Mouse (Mus musculus) kidney, embryonic 14.5 days (tissue): ENCODE results near the gene Rps27rt. TPM values are rescaled to one million over a fixed set of nuclear protein-coding genes. Genes with fewer than 3 reads are reported as not detected.

Source experiments
- ATAC-seq: fragments of 200-750 bp; cut with Nextera tagmentation; 2 replicates; pipeline ENCODE4 v1.8.0; 2017; ENCODE audit warnings: moderate number of reproducible peaks, mild to moderate bottlenecking, moderate TSS enrichment, moderate library complexity; ENCODE audit not compliant: low FRiP score, low TSS enrichment
- H3K27ac ChIP-seq: fragments of 300-500 bp; sonication (generic); 2 replicates; pipeline ENCODE4 v1.5.1; 2014; ENCODE audit warnings: low read depth, mild to moderate bottlenecking, low read length, moderate library complexity, mixed read lengths
- H3K27me3 ChIP-seq: fragments of 300-500 bp; sonication (generic); 2 replicates; pipeline ENCODE4 v1.6.1; 2014; ENCODE audit warnings: mild to moderate bottlenecking, low read length; ENCODE audit not compliant: control insufficient read depth, insufficient read depth
- H3K36me3 ChIP-seq: fragments of 300-500 bp; sonication (generic); 2 replicates; pipeline ENCODE4 v1.6.1; 2014; ENCODE audit warnings: low read length, mixed read lengths; ENCODE audit not compliant: control insufficient read depth, insufficient read depth
- H3K4me1 ChIP-seq: fragments of 300-500 bp; sonication (generic); 2 replicates; pipeline ENCODE4 v1.6.1; 2014; ENCODE audit warnings: low read length, mixed read lengths; ENCODE audit not compliant: control insufficient read depth, insufficient read depth
- H3K4me2 ChIP-seq: fragments of 300-500 bp; sonication (generic); replicated peaks from 2 replicates; pipeline ENCODE4 v1.6.1; 2014; ENCODE audit warnings: low read depth, mild to moderate bottlenecking, low read length
- H3K4me3 ChIP-seq: fragments of 300-500 bp; sonication (generic); 2 replicates; pipeline ENCODE4 v1.5.1; 2014; ENCODE audit warnings: mild to moderate bottlenecking, low read length
- H3K9ac ChIP-seq: fragments of 300-500 bp; sonication (generic); 2 replicates; pipeline ENCODE4 v1.6.1; 2014; ENCODE audit warnings: low read depth, mild to moderate bottlenecking, low read length, moderate library complexity
- H3K9me3 ChIP-seq: fragments of 300-500 bp; sonication (generic); 2 replicates; pipeline ENCODE4 v1.6.1; 2016; ENCODE audit warnings: low read length; ENCODE audit not compliant: control insufficient read depth
- WGBS: fragments of 180-500 bp; shearing (Covaris S2); extraction: QIAGEN DNeasy Blood & Tissue Kit; methylation state at CpG from one replicate; pipeline ENCODE4 v1.1.7; 2014; 5-methylcytosine and 5-hydroxymethylcytosine counted together
- polyA plus RNA-seq: library from polyadenylated mRNA; unstranded; fragments of >200 nt; fragmentation: Nextera tagmentation; extraction: Ambion mirVana; gene quantifications from 2 replicates; pipeline ENCODE4 v1.2.1, GENCODE M21; 2014

Gene Rps27rt
- polyA plus RNA-seq, 1 experiment from 2014 or later: 479 TPM

DNA sequence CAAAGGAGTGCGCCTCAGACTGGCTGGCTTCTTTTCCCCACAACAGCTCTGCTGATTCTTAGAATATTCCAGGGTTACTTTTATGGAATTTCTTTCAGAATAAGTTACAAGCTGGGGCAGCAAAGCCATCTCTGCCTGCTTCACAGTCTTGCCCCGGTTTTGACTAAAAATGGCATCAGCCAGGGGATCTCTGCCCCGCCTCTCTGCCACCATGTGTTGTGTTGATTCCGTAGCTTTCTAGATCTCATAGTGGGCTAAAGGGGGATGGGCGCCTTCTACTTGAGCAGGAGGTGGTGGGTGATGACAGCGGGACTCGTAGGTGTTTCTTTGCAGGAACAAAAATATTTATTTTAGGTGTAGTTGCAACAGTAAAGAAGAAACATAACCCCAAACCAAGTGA lies 25.7 kb upstream of the Rps27rt start:
- Histone ChIP-seq H3K9ac (no peak overlapping the region), H3K4me1 (peaks cover 12% of the 10 kb centered on the region; the same call in 1 of the 2 replicates), H3K4me2 (no peak overlapping the region), H3K4me3 (no peak overlapping the region), H3K27ac (0 out of 2 replicates have a peak overlapping the region, but pooled peaks have one; percentile 37), H3K27me3 (no peaks in the 10 kb centered on the region), H3K9me3 (peaks cover 7% of the 10 kb centered on the region), H3K36me3 (no peaks in the 10 kb centered on the region)
- no peak for ATAC-seq
- WGBS: 74% methylated on average over 7 of the region's 7 CpGs

DNA sequence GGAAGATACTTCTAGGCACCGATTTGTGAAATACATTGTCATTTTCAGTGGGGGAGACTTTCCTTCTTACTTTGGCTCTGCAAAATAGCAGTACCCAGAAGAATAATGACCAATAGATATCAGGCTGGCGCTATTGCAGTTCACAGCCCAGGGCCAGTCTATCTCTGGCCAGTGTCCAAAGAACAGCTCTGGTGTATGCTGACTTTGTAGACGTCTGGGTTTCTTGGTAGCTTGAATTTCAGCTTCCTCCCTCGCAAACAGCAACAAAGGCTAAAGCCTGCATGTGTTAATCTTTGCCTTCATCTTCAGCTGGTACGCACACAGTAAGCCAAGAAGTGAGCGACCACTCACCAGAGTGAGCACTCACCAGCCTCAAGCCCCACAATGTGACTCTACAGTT lies 25.2 kb upstream of the Rps27rt start:
- peaks cover 12% of the 10 kb centered on the region; the same call in 1 of the 2 replicates for H3K4me1 ChIP-seq
- H3K9ac ChIP-seq: no peak overlapping the region
- no peak overlapping the region for H3K4me3 ChIP-seq
- 0 out of 2 replicates have a peak overlapping the region, but pooled peaks have one; percentile 37 for H3K27ac ChIP-seq
- H3K4me2 ChIP-seq: no peak overlapping the region
- H3K9me3 ChIP-seq: peaks cover 7% of the 10 kb centered on the region
- no peaks in the 10 kb centered on the region for H3K36me3 ChIP-seq
- H3K27me3 ChIP-seq: no peaks in the 10 kb centered on the region
- no peak for ATAC-seq
- 61% methylated on average over 6 of the region's 6 CpGs for WGBS

DNA sequence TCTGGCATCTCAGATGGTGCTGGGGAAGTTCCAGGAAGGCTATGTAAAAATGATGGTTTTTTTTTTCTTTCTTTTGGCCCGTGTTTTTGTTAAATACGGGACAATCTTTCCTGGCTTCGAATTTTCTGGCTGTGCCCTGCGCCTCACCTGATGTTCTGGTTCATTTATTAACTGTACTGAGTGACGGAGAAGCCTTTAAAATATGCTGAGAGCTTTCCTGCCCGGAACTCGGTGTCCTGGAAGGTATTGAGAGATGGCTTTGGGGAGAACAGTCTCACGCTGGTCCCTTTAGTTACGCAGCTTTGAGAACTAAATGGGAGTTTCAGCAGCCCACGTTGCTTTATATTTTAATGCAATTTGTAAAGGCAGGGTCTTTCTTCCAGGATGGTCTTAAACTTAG lies 22.9 kb upstream of the Rps27rt start:
- ATAC-seq: no peak
- no peaks in the 10 kb centered on the region for H3K36me3 ChIP-seq
- peaks cover 7% of the 10 kb centered on the region for H3K9me3 ChIP-seq
- H3K9ac ChIP-seq: no peak overlapping the region
- no peak overlapping the region for H3K27ac ChIP-seq
- H3K4me3 ChIP-seq: no peak overlapping the region
- no peak overlapping the region for H3K4me2 ChIP-seq
- H3K27me3 ChIP-seq: no peaks in the 10 kb centered on the region
- WGBS: 60% methylated on average over 10 of the region's 10 CpGs
- peaks cover 12% of the 10 kb centered on the region; the same call in 1 of the 2 replicates for H3K4me1 ChIP-seq

DNA sequence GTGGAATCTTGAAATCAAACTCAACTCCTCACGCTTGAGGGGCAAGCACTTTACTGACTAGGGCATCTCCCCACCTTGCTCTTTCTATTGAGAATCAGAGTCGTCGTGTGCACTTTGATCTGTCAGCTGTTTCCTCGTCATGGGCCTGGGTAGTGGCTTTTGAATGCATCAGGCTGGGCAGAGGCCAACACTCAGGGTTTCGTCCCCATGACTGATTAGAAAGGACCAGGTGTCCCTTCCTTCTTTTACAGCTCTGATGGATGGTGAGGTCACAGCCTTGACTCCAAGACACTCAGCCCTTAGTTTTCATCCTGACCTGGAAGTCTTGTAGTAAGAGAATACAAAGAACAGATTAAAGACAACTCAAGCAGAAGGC lies 17.2 kb upstream of the Rps27rt start:
- Histone ChIP-seq H3K27me3 (no peaks in the 10 kb centered on the region), H3K4me3 (no peak overlapping the region), H3K36me3 (no peaks in the 10 kb centered on the region), H3K4me2 (no peak overlapping the region), H3K9ac (no peak overlapping the region), H3K27ac (no peak overlapping the region), H3K9me3 (no peaks in the 10 kb centered on the region), H3K4me1 (no peaks in the 10 kb centered on the region)
- 0 out of 2 replicates have a peak, but pooled peaks have one; percentile 32 for ATAC-seq
- 29% methylated on average over 5 of the region's 5 CpGs for WGBS

DNA sequence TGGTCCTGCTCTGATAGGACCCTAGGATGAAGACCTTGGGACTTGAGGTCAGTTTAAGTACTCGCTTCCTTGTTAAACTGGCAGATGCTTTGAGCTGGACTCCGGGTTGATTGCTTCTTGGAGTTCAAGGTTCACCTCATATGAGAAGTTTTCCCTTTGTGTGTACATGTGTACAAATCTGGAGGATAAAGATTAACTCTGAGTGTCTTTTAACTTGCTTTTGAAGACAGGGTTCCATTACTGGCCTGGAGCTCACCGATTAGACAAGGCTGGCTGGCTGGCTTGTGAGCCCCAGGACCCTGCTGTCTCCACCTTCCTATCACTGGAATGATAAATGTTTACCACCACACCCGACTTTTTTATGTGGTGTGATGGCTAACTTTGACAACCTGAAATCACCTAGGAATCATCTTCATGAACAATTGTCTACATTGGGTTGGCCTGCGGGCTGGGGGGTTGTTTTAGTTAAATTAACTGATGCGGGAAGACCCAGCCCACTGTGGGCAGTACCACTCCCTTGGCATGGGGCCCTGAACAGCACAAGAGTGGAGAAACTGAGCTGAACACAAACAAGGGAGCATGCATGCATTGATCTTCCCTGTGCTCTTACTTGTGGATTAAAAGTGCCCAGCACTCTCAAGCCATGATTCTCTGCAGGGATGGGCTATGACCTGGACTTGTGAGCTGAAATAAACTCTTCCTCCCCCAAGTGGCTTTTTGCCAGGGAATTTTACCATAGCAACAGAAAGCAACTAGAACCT lies 16.7 kb upstream of the Rps27rt start:
- Histone ChIP-seq H3K27me3 (no peaks in the 10 kb centered on the region), H3K27ac (no peak overlapping the region), H3K9ac (no peak overlapping the region), H3K9me3 (no peaks in the 10 kb centered on the region), H3K4me2 (no peak overlapping the region), H3K4me1 (no peaks in the 10 kb centered on the region), H3K36me3 (no peaks in the 10 kb centered on the region), H3K4me3 (no peak overlapping the region)
- no peak for ATAC-seq
- 85% methylated on average over 6 of the region's 6 CpGs for WGBS

DNA sequence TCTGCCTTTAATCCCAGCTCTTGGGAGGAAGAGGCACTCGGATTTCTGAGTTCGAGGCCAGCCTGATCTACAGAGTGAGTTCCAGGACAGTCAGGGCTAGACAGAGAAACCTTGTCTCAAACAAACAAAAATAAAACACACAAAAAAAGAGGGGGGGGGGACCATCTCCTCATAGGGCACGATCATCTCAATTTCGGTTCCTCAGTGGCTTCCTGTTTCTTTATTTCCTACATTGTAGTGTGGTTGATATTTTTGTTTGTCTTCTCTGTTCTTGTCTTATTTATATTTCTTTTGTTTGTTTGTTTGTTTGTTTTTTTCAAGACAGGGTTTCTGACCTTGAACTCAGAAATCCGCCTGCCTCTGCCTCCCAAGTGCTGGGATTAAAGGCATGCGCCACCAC lies 13.9 kb upstream of the Rps27rt start:
- no peak overlapping the region for H3K27ac ChIP-seq
- no peak overlapping the region for H3K4me3 ChIP-seq
- 97% methylated on average over 6 of the region's 6 CpGs for WGBS
- 0 out of 2 replicates have a peak, but pooled peaks cover 3% of the 10 kb centered on the region for H3K9me3 ChIP-seq
- H3K4me2 ChIP-seq: no peak overlapping the region
- no peak for ATAC-seq
- H3K9ac ChIP-seq: no peak overlapping the region
- H3K4me1 ChIP-seq: no peaks in the 10 kb centered on the region
- H3K36me3 ChIP-seq: no peaks in the 10 kb centered on the region
- no peaks in the 10 kb centered on the region for H3K27me3 ChIP-seq

DNA sequence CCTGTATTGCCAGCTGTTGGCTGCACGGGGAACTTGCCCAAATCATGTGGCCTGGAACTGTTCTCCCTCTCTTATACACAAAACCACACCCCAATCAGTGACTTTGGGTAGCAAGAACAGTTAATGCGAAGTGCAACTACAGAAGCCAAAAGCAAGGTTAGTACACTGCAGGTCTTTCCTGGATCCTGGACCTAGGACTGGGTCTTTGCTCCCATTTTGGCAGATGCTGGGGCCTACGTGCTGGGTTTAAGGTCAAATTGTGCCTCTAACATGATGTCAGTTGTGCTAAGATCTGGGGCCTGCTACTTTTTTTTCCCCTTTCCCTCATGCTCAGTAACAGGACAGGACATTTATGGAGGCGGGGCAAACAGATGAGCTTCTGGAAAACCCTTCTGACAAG lies 13.2 kb upstream of the Rps27rt start:
- no peak overlapping the region for H3K4me3 ChIP-seq
- no peak overlapping the region for H3K27ac ChIP-seq
- no peaks in the 10 kb centered on the region for H3K27me3 ChIP-seq
- no peak overlapping the region for H3K9ac ChIP-seq
- 0 out of 2 replicates have a peak, but pooled peaks cover 3% of the 10 kb centered on the region for H3K9me3 ChIP-seq
- no peaks in the 10 kb centered on the region for H3K4me1 ChIP-seq
- no peak overlapping the region for H3K4me2 ChIP-seq
- H3K36me3 ChIP-seq: no peaks in the 10 kb centered on the region
- 96% methylated on average over 4 of the region's 4 CpGs for WGBS
- no peak for ATAC-seq

DNA sequence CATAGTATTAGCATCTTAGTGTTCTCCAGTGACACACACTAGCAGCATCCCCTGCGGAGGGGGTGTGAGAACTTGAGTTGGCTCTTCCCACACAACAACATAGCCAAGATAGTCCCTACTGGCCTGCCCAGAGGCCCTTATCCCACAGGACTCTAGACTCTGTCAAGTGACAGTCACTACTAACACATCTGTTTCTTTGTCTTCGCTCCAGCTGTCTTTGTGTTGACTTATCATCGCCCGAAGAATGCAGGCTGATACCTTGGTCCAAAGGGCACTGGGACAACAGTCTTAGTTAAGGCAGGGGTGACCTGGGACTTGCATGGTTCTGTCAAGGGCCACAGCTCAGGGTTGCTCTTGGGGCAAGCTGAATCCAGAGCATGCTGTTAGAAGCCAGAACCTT lies 12.7 kb upstream of the Rps27rt start:
- Histone ChIP-seq H3K9ac (no peak overlapping the region), H3K36me3 (no peaks in the 10 kb centered on the region), H3K27me3 (no peaks in the 10 kb centered on the region), H3K4me3 (no peak overlapping the region), H3K9me3 (0 out of 2 replicates have a peak, but pooled peaks cover 3% of the 10 kb centered on the region), H3K4me2 (no peak overlapping the region), H3K27ac (no peak overlapping the region), H3K4me1 (no peaks in the 10 kb centered on the region)
- no peak for ATAC-seq
- WGBS: 92% methylated on average over 4 of the region's 4 CpGs

DNA sequence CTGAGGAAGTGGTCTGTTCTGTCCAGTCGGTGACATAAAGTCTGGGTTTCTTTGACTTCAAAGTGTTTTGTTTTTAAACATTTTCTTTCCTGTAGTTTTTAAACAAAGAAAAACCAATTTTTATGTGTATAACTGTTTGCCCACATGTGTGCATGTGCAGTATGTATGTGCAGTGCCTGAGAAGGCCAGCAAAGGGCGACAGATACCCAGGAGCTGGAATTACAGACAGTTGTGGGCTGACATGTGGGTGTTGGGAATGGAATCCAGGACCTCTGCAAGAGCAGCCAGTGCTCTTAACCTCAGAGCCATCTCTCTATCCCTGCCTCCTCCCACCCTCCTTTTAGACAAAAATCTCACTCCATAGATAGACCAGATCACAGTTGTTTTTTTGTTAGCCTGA lies 10.0 kb upstream of the Rps27rt start:
- 93% methylated on average over 2 of the region's 2 CpGs for WGBS
- H3K4me2 ChIP-seq: no peak overlapping the region
- H3K9ac ChIP-seq: no peak overlapping the region
- no peak overlapping the region for H3K4me3 ChIP-seq
- H3K36me3 ChIP-seq: no peaks in the 10 kb centered on the region
- no peak overlapping the region for H3K27ac ChIP-seq
- no peak for ATAC-seq
- H3K9me3 ChIP-seq: 0 out of 2 replicates have a peak, but pooled peaks cover 3% of the 10 kb centered on the region
- H3K27me3 ChIP-seq: no peaks in the 10 kb centered on the region
- H3K4me1 ChIP-seq: no peaks in the 10 kb centered on the region
